Mouse (Mus musculus) C2C12 (cell line): Measurements from ENCODE around the gene Map4k4.

Experiments used
- CTCF ChIP-seq: IDR thresholded peaks from one replicate; pipeline ENCODE4 v1.5.1; 2011; ENCODE audit not compliant: control insufficient read depth, insufficient read depth, insufficient read length
- USF1 ChIP-seq: IDR thresholded peaks from one replicate; pipeline ENCODE4 v1.6.1; 2011; ENCODE audit warnings: low read depth, mild to moderate bottlenecking, control low read depth, moderate library complexity

DNA sequence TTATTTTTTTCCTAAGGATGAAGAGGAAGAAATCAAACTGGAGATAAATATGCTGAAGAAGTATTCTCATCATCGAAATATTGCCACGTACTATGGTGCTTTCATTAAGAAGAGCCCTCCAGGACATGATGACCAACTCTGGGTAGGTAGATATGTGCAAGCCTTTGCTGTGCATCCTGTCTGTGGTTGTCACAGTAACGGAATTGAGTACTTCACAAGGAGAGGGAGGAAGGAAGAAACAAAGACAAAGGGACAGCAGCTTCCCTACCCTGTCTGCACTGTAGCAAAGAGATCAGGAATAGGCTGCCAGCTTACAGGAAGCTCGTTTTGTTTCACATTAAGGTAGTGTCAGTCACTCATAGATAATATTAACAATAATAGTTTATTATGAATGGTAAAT lies 73.2 kb downstream of the Map4k4 start:
- TF ChIP-seq CTCF: no peak
- no peak for TF ChIP-seq USF1
